Comparison of ENCODE assay signal across 11 mouse cellular contexts in genomic region chr2:164188722-164189121, GRCm38 (mm10). TPM values are rescaled to one million over a fixed set of nuclear protein-coding genes. Genes with fewer than 3 reads are reported as not detected.
DNase-seq lines count a peak whose midpoint lies in the region; ATAC-seq and TF ChIP-seq lines count a peak whose summit lies in the region.
"Had no signal": no experiment of that assay in that cellular context is flagged by ENCODE, and none has a peak within 500 bp of the region (broad histone marks: within the 10 kb centered on the region; RNA-seq: fewer than 3 reads in every experiment).

No protein-coding gene starts in this region.

- WGBS in forebrain, postnatal 0 days: 34% methylated on average over 5 of the region's 5 CpGs
- 35% methylated on average over 5 of the region's 5 CpGs for WGBS in forebrain, embryonic 13.5 days

- H3K4me3 ChIP-seq in forebrain, postnatal 0 days (ENCODE audit: low read depth, low read length): no peak overlapping the region
- no peak overlapping the region for H3K4me3 ChIP-seq in forebrain, embryonic 13.5 days
- H3K4me3 ChIP-seq: lung, embryonic 15.5 days had no signal

- H3K9me3 ChIP-seq in forebrain, postnatal 0 days (ENCODE audit: low read length): no peaks in the 10 kb centered on the region
- H3K9me3 ChIP-seq in forebrain, embryonic 13.5 days (replicated peaks): no peaks in the 10 kb centered on the region
- H3K9me3 ChIP-seq: lung, embryonic 15.5 days had no signal

- TF ChIP-seq CTCF in forebrain, postnatal 0 days (IDR thresholded peaks at IDR 0.05; ENCODE audit: low read depth): peak; percentile 53
- peak; percentile 48 for TF ChIP-seq CTCF in Patski (IDR thresholded peaks at IDR 0.05)

- DNase-seq in forebrain, postnatal 0 days: no peak
- peak; percentile 21 for DNase-seq in lung, postnatal 36 days
- DNase-seq in lung, postnatal 4 days: no peak
- DNase-seq in Patski (ENCODE audit: low read depth, low spot score): no peak
- DNase-seq in kidney, postnatal 14 days: no peak
- no peak for DNase-seq in gastrocnemius, postnatal 10 days
- DNase-seq: cerebellum, adult 9-11 months had no signal

- H3K4me2 ChIP-seq in forebrain, postnatal 0 days (ENCODE audit: low read depth): no peak overlapping the region
- no peak overlapping the region for H3K4me2 ChIP-seq in forebrain, embryonic 13.5 days
- H3K4me2 ChIP-seq: lung, embryonic 15.5 days had no signal

- no peaks in the 10 kb centered on the region for H3K4me1 ChIP-seq in forebrain, postnatal 0 days (ENCODE audit: insufficient read depth)
- peaks cover 4% of the 10 kb centered on the region; the same call in 1 of the 2 replicates for H3K4me1 ChIP-seq in forebrain, embryonic 13.5 days
- H3K4me1 ChIP-seq: lung, embryonic 15.5 days had no signal

- ATAC-seq in forebrain, postnatal 0 days: no peak
- no peak for ATAC-seq in forebrain, embryonic 13.5 days
- no peak for ATAC-seq in Patski
- peak; percentile 97 for ATAC-seq in megakaryocyte progenitor cell, adult 5-6 weeks (replicated peaks; ENCODE audit: poor library complexity)

- H3K27me3 ChIP-seq in forebrain, postnatal 0 days (ENCODE audit: insufficient read depth, low read length): no peaks in the 10 kb centered on the region
- no peaks in the 10 kb centered on the region for H3K27me3 ChIP-seq in forebrain, embryonic 13.5 days
- H3K27me3 ChIP-seq in Patski: peaks cover 6% of the 10 kb centered on the region
- H3K27me3 ChIP-seq: lung, embryonic 15.5 days had no signal

- no peak overlapping the region for H3K27ac ChIP-seq in forebrain, postnatal 0 days (ENCODE audit: low read depth, low read length)
- no peak overlapping the region for H3K27ac ChIP-seq in forebrain, embryonic 13.5 days
- H3K27ac ChIP-seq: lung, embryonic 15.5 days had no signal

- POLR2A ChIA-PET in Patski (lab: Charles Lee): no interaction called here

- no peak overlapping the region for H3K9ac ChIP-seq in forebrain, postnatal 0 days
- H3K9ac ChIP-seq in forebrain, embryonic 13.5 days: no peak overlapping the region
- H3K9ac ChIP-seq: lung, embryonic 15.5 days had no signal

- H3K36me3 ChIP-seq in forebrain, postnatal 0 days (ENCODE audit: insufficient read depth): no peaks in the 10 kb centered on the region
- no peaks in the 10 kb centered on the region for H3K36me3 ChIP-seq in forebrain, embryonic 13.5 days (ENCODE audit: poor library complexity, severe bottlenecking)
- H3K36me3 ChIP-seq: lung, embryonic 15.5 days had no signal

- CTCF ChIA-PET in Patski (lab: Charles Lee): no interaction called here

- in situ Hi-C loops in Patski (cut with MboI; ENCODE audit: low pct_unique_long_range_greater_than_20kb): no loop called here

RNA-seq across cellular contexts. Expression of gene Wfdc12, which starts 1.7 kb away (rescaled TPM):
- total RNA-seq in forebrain, postnatal 0 days (2014; rRNA removed): not detected in 2 replicates
- not detected in 2 replicates for polyA plus RNA-seq in forebrain, postnatal 0 days (2015; fragmentation: Nextera tagmentation; extraction: Ambion mirVana)
- not detected in 2 replicates for polyA plus RNA-seq in forebrain, embryonic 13.5 days (2015; fragmentation: Nextera tagmentation; extraction: Ambion mirVana)
- polyA plus RNA-seq in Patski (2021): not detected
- total RNA-seq in megakaryocyte progenitor cell, adult 5-6 weeks (2015): not detected in 2 replicates
- total RNA-seq in megakaryocyte progenitor cell, adult 5-6 weeks (2017): not detected in 2 replicates
- total RNA-seq in gastrocnemius, postnatal 10 days (2021): not detected
- total RNA-seq: gastrocnemius, postnatal 4 days had no signal
- polyA plus RNA-seq: lung, embryonic 15.5 days had no signal

RNA-seq across cellular contexts. Expression of gene Wfdc5, which starts 6.2 kb away (rescaled TPM):
- total RNA-seq in forebrain, postnatal 0 days (2014; rRNA removed): not detected in 2 replicates
- polyA plus RNA-seq in forebrain, postnatal 0 days (2015; fragmentation: Nextera tagmentation; extraction: Ambion mirVana): not detected in 2 replicates
- polyA plus RNA-seq in forebrain, embryonic 13.5 days (2015; fragmentation: Nextera tagmentation; extraction: Ambion mirVana): not detected in 2 replicates
- polyA plus RNA-seq in Patski (2021): 0.05 TPM
- total RNA-seq in megakaryocyte progenitor cell, adult 5-6 weeks (2015): not detected in 2 replicates
- not detected in 2 replicates for total RNA-seq in megakaryocyte progenitor cell, adult 5-6 weeks (2017)
- total RNA-seq in gastrocnemius, postnatal 10 days (2021): under 1 TPM; 0.47 to 0.52 TPM
- total RNA-seq: gastrocnemius, postnatal 4 days had no signal
- polyA plus RNA-seq: lung, embryonic 15.5 days had no signal

RNA-seq across cellular contexts. Expression of gene Wfdc15a, which starts 11.2 kb away (rescaled TPM):
- total RNA-seq in forebrain, postnatal 0 days (2014; rRNA removed): not detected in 2 replicates
- not detected in 2 replicates for polyA plus RNA-seq in forebrain, postnatal 0 days (2015; fragmentation: Nextera tagmentation; extraction: Ambion mirVana)
- not detected in 2 replicates for polyA plus RNA-seq in forebrain, embryonic 13.5 days (2015; fragmentation: Nextera tagmentation; extraction: Ambion mirVana)
- not detected for polyA plus RNA-seq in Patski (2021)
- not detected in 2 replicates for total RNA-seq in megakaryocyte progenitor cell, adult 5-6 weeks (2015)
- not detected in 2 replicates for total RNA-seq in megakaryocyte progenitor cell, adult 5-6 weeks (2017)
- total RNA-seq in gastrocnemius, postnatal 10 days (2021): not detected
- total RNA-seq: gastrocnemius, postnatal 4 days had no signal
- polyA plus RNA-seq: lung, embryonic 15.5 days had no signal

RNA-seq across cellular contexts. Expression of gene Kcns1, which starts 17.8 kb away (rescaled TPM):
- 12.8 and 15.4 TPM in 2 replicates for total RNA-seq in forebrain, postnatal 0 days (2014; rRNA removed)
- polyA plus RNA-seq in forebrain, postnatal 0 days (2015; fragmentation: Nextera tagmentation; extraction: Ambion mirVana): 2.4 and 3.5 TPM in 2 replicates
- polyA plus RNA-seq in forebrain, embryonic 13.5 days (2015; fragmentation: Nextera tagmentation; extraction: Ambion mirVana): 0.14 TPM in 1 of 2 replicates, not detected in the other
- not detected for polyA plus RNA-seq in Patski (2021)
- 0.05 TPM in 1 of 2 replicates, not detected in the other for total RNA-seq in megakaryocyte progenitor cell, adult 5-6 weeks (2015)
- 0.08 and 0.17 TPM in 2 replicates for total RNA-seq in megakaryocyte progenitor cell, adult 5-6 weeks (2017)
- 1 to 10 TPM; 4.8 to 5.1 TPM for total RNA-seq in gastrocnemius, postnatal 10 days (2021)
- polyA plus RNA-seq: lung, embryonic 15.5 days had no signal

RNA-seq across cellular contexts. Expression of gene Wfdc15b, which starts 32.7 kb away (rescaled TPM):
- not detected in 2 replicates for total RNA-seq in forebrain, postnatal 0 days (2014; rRNA removed)
- not detected in 2 replicates for polyA plus RNA-seq in forebrain, postnatal 0 days (2015; fragmentation: Nextera tagmentation; extraction: Ambion mirVana)
- polyA plus RNA-seq in forebrain, embryonic 13.5 days (2015; fragmentation: Nextera tagmentation; extraction: Ambion mirVana): not detected in 2 replicates
- polyA plus RNA-seq in Patski (2021): not detected
- total RNA-seq in megakaryocyte progenitor cell, adult 5-6 weeks (2015): not detected in 2 replicates
- not detected in 2 replicates for total RNA-seq in megakaryocyte progenitor cell, adult 5-6 weeks (2017)
- total RNA-seq in gastrocnemius, postnatal 10 days (2021): not detected
- total RNA-seq: gastrocnemius, postnatal 4 days had no signal
